Mouse (Mus musculus): Measurements from ENCODE around the gene Cfap54. TPM values are rescaled to one million over a fixed set of nuclear protein-coding genes. Genes with fewer than 3 reads are reported as not detected.

Gene Cfap54
- polyA plus RNA-seq, 1 experiment = 0.44 TPM

- no peaks in the 10 kb centered on the region for H3K27me3 ChIP-seq (ENCODE audit: control insufficient read depth, insufficient read depth, low read length)
- H3K4me3 ChIP-seq (ENCODE audit: control insufficient read depth, insufficient read depth, low read length) = no peak overlapping the region
- no peak overlapping the region for H3K27ac ChIP-seq (ENCODE audit: control insufficient read depth, insufficient read depth, low read length)
- no peaks in the 10 kb centered on the region for H3K36me3 ChIP-seq (ENCODE audit: control insufficient read depth, insufficient read depth, low read length)
- no peak for TF ChIP-seq CTCF (IDR thresholded peaks at IDR 0.05; ENCODE audit: borderline replicate concordance, control insufficient read depth, extremely low read depth, insufficient read depth, low read length, poor library complexity)
- no peak for TF ChIP-seq POLR2A (IDR thresholded peaks at IDR 0.05; ENCODE audit: control insufficient read depth, extremely low read depth, insufficient read depth, low read length, poor library complexity)
- no peaks in the 10 kb centered on the region for H3K4me1 ChIP-seq (replicated peaks; ENCODE audit: control insufficient read depth, insufficient read depth, low read length)
- no peak for DNase-seq
- 83% methylated on average over 13 of the region's 13 CpGs for WGBS
These were observed 292.9 kb downstream of the Cfap54 start for GRCm38 (mm10) chr10:92788410-92789096.

- no peak for TF ChIP-seq POLR2A (IDR thresholded peaks at IDR 0.05; ENCODE audit: control insufficient read depth, extremely low read depth, insufficient read depth, low read length, poor library complexity)
- TF ChIP-seq CTCF (IDR thresholded peaks at IDR 0.05; ENCODE audit: borderline replicate concordance, control insufficient read depth, extremely low read depth, insufficient read depth, low read length, poor library complexity) = no peak
- Histone ChIP-seq H3K27ac (ENCODE audit: control insufficient read depth, insufficient read depth, low read length) (no peak overlapping the region), H3K36me3 (ENCODE audit: control insufficient read depth, insufficient read depth, low read length) (no peaks in the 10 kb centered on the region), H3K4me3 (ENCODE audit: control insufficient read depth, insufficient read depth, low read length) (no peak overlapping the region), H3K27me3 (ENCODE audit: control insufficient read depth, insufficient read depth, low read length) (no peaks in the 10 kb centered on the region), H3K4me1 (replicated peaks; ENCODE audit: control insufficient read depth, insufficient read depth, low read length) (no peaks in the 10 kb centered on the region)
- no peak for DNase-seq
- WGBS = 95% methylated on average over 5 of the region's 5 CpGs
These were observed 298.7 kb downstream of the Cfap54 start for GRCm38 (mm10) chr10:92782691-92783090.

- TF ChIP-seq POLR2A (IDR thresholded peaks at IDR 0.05; ENCODE audit: control insufficient read depth, extremely low read depth, insufficient read depth, low read length, poor library complexity) (no peak), CTCF (IDR thresholded peaks at IDR 0.05; ENCODE audit: borderline replicate concordance, control insufficient read depth, extremely low read depth, insufficient read depth, low read length, poor library complexity) (no peak)
- H3K27me3 ChIP-seq (ENCODE audit: control insufficient read depth, insufficient read depth, low read length) = no peaks in the 10 kb centered on the region
- WGBS = 98% methylated on average over 5 of the region's 5 CpGs
- H3K4me3 ChIP-seq (ENCODE audit: control insufficient read depth, insufficient read depth, low read length) = no peak overlapping the region
- no peak overlapping the region for H3K27ac ChIP-seq (ENCODE audit: control insufficient read depth, insufficient read depth, low read length)
- H3K36me3 ChIP-seq (ENCODE audit: control insufficient read depth, insufficient read depth, low read length) = no peaks in the 10 kb centered on the region
- DNase-seq = no peak
- H3K4me1 ChIP-seq (replicated peaks; ENCODE audit: control insufficient read depth, insufficient read depth, low read length) = no peaks in the 10 kb centered on the region
These were observed 327.1 kb downstream of the Cfap54 start for GRCm38 (mm10) chr10:92754359-92754758.

GRCm38 (mm10) chr10:92730339-92730738, 351.1 kb downstream of the Cfap54 start:
- H3K36me3 ChIP-seq (ENCODE audit: control insufficient read depth, insufficient read depth, low read length) = no peaks in the 10 kb centered on the region
- WGBS = 82% methylated on average over 3 of the region's 3 CpGs
- H3K4me1 ChIP-seq (replicated peaks; ENCODE audit: control insufficient read depth, insufficient read depth, low read length) = no peaks in the 10 kb centered on the region
- H3K27ac ChIP-seq (ENCODE audit: control insufficient read depth, insufficient read depth, low read length) = no peak overlapping the region
- TF ChIP-seq CTCF (IDR thresholded peaks at IDR 0.05; ENCODE audit: borderline replicate concordance, control insufficient read depth, extremely low read depth, insufficient read depth, low read length, poor library complexity) (no peak), POLR2A (IDR thresholded peaks at IDR 0.05; ENCODE audit: control insufficient read depth, extremely low read depth, insufficient read depth, low read length, poor library complexity) (no peak)
- DNase-seq = no peak
- H3K27me3 ChIP-seq (ENCODE audit: control insufficient read depth, insufficient read depth, low read length) = no peaks in the 10 kb centered on the region
- no peak overlapping the region for H3K4me3 ChIP-seq (ENCODE audit: control insufficient read depth, insufficient read depth, low read length)

GRCm38 (mm10) chr10:92728723-92729122, 352.7 kb downstream of the Cfap54 start:
- Histone ChIP-seq H3K27ac (ENCODE audit: control insufficient read depth, insufficient read depth, low read length) (no peak overlapping the region), H3K36me3 (ENCODE audit: control insufficient read depth, insufficient read depth, low read length) (no peaks in the 10 kb centered on the region), H3K4me1 (replicated peaks; ENCODE audit: control insufficient read depth, insufficient read depth, low read length) (no peaks in the 10 kb centered on the region), H3K4me3 (ENCODE audit: control insufficient read depth, insufficient read depth, low read length) (no peak overlapping the region), H3K27me3 (ENCODE audit: control insufficient read depth, insufficient read depth, low read length) (no peaks in the 10 kb centered on the region)
- no peak for DNase-seq
- TF ChIP-seq POLR2A (IDR thresholded peaks at IDR 0.05; ENCODE audit: control insufficient read depth, extremely low read depth, insufficient read depth, low read length, poor library complexity) (no peak), CTCF (IDR thresholded peaks at IDR 0.05; ENCODE audit: borderline replicate concordance, control insufficient read depth, extremely low read depth, insufficient read depth, low read length, poor library complexity) (no peak)
- 92% methylated on average over 3 of the region's 3 CpGs for WGBS

Other genes starting within 250 kb of the Cfap54 start
- 79.2 and 79.5 TPM in 2 replicates for gene Cdk17, start 79.3 kb upstream of the Cfap54 start, polyA plus RNA-seq (2012; rRNA removed)
- 47.2 and 62.7 TPM in 2 replicates for gene Elk3, start 229.5 kb upstream of the Cfap54 start, polyA plus RNA-seq (2012; rRNA removed)